In the genomic region with DNA sequence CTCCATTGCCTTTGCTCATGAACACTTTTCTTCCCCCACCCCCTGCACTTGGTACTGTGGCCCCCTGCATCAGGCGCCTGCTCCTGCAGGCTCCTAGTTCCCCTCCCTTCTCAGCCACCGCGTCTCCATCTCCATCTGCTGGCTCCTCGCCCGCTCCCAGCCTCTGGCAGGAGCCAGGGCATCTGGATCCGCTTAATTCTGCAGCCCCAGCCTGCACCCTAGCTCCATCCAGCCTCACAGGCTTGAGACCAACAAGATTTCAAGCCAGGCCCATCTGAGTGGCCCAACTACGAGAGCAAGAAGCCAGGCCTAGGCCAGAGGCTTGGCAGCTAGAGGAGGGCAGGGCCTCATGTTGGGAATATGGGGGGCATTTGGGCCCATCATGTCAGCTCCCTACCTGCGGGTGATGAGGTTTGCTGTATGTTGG, we compare ENCODE assay signal across 10 mouse cellular contexts. TPM values are rescaled to one million over a fixed set of nuclear protein-coding genes. Genes with fewer than 3 reads are reported as not detected.
DNase-seq lines count a peak whose midpoint lies in the region; ATAC-seq lines count a peak whose summit lies in the region.
"Not testable (repeated sequence)": the region's sequence is repeated elsewhere in the genome, so short reads cannot be mapped to it uniquely, and the experiment has no call there.
"Had no signal": no experiment of that assay in that cellular context is flagged by ENCODE, and none has a peak within 500 bp of the region (broad histone marks: within the 10 kb centered on the region; RNA-seq: fewer than 3 reads in every experiment).

No protein-coding gene starts in this region.

- 0 out of 2 replicates have a peak, but pooled peaks have one; percentile 5 for ATAC-seq in kidney, embryonic 15.5 days (replicated peaks; ENCODE audit: low FRiP score)
- ATAC-seq in limb, embryonic 15.5 days (ENCODE audit: insufficient number of reproducible peaks, low FRiP score, low TSS enrichment, low read depth) = peak; percentile 77
- ATAC-seq in midbrain, embryonic 14.5 days (ENCODE audit: low FRiP score, low TSS enrichment) = not testable (repeated sequence)
- ATAC-seq in stomach, embryonic 16.5 days (ENCODE audit: insufficient read depth, low FRiP score) = peak; percentile 8; the same call in 1 of the 2 replicates

- peak; percentile 47 for DNase-seq in adrenal gland, adult 2 months
- peak; percentile 73 for DNase-seq in embryo, embryonic 11 days
- peak; percentile 75 to 84 for DNase-seq in gastrocnemius, adult 8-10 months (ENCODE audit: low spot score in 2 of 2)
- DNase-seq in heart, postnatal 14 days = peak; percentile 77 to 83
- peak; percentile 42 for DNase-seq in midbrain, embryonic 14.5 days

- intact Hi-C loops in heart, postnatal 14 days (cut with DNase I) = not testable (repeated sequence)

- H3K4me1 ChIP-seq in kidney, embryonic 15.5 days = peaks cover 49% of the 10 kb centered on the region
- peaks cover 39% of the 10 kb centered on the region for H3K4me1 ChIP-seq in limb, embryonic 15.5 days
- peaks cover 19% of the 10 kb centered on the region for H3K4me1 ChIP-seq in midbrain, embryonic 14.5 days (ENCODE audit: control insufficient read depth, insufficient read depth, low read length)
- H3K4me1 ChIP-seq in stomach, embryonic 16.5 days (ENCODE audit: control insufficient read depth, insufficient read depth, low read length) = peaks cover 29% of the 10 kb centered on the region

- peaks cover 29% of the 10 kb centered on the region for H3K36me3 ChIP-seq in kidney, embryonic 15.5 days
- peaks cover 30% of the 10 kb centered on the region for H3K36me3 ChIP-seq in limb, embryonic 15.5 days
- H3K36me3 ChIP-seq in midbrain, embryonic 14.5 days (ENCODE audit: control insufficient read depth, insufficient read depth, low read length); stomach, embryonic 16.5 days (ENCODE audit: control insufficient read depth, insufficient read depth, low read length): not testable (repeated sequence)

- peak overlapping the region; percentile 35 for H3K9ac ChIP-seq in kidney, embryonic 15.5 days
- not testable (repeated sequence) for H3K9ac ChIP-seq in limb, embryonic 15.5 days
- 0 out of 2 replicates have a peak overlapping the region, but pooled peaks have one; percentile 6 for H3K9ac ChIP-seq in midbrain, embryonic 14.5 days (replicated peaks; ENCODE audit: low read length)
- peak overlapping the region; percentile 77 for H3K9ac ChIP-seq in stomach, embryonic 16.5 days (ENCODE audit: low read length)

- H3K4me3 ChIP-seq in kidney, embryonic 15.5 days (replicated peaks) = peak overlapping the region; percentile 46
- H3K4me3 ChIP-seq in limb, embryonic 15.5 days = peak overlapping the region; percentile 62
- H3K4me3 ChIP-seq in midbrain, embryonic 14.5 days (replicated peaks; ENCODE audit: low read depth, low read length) = not testable (repeated sequence)
- peak overlapping the region; percentile 58 for H3K4me3 ChIP-seq in stomach, embryonic 16.5 days (replicated peaks; ENCODE audit: low read length)

- H3K4me2 ChIP-seq in kidney, embryonic 15.5 days = peak overlapping the region; percentile 69
- H3K4me2 ChIP-seq in limb, embryonic 15.5 days = peak overlapping the region; percentile 80
- not testable (repeated sequence) for H3K4me2 ChIP-seq in midbrain, embryonic 14.5 days (ENCODE audit: low read length)
- peak overlapping the region; percentile 77 for H3K4me2 ChIP-seq in stomach, embryonic 16.5 days (ENCODE audit: low read depth, low read length)

- not testable (repeated sequence) for H3K9me3 ChIP-seq in kidney, embryonic 15.5 days (replicated peaks); limb, embryonic 15.5 days; midbrain, embryonic 14.5 days (ENCODE audit: control insufficient read depth, low read length); stomach, embryonic 16.5 days (replicated peaks; ENCODE audit: control insufficient read depth, low read length)

- WGBS in kidney, embryonic 15.5 days = 34% methylated on average over 8 of the region's 8 CpGs
- 24% methylated on average over 8 of the region's 8 CpGs for WGBS in limb, embryonic 15.5 days
- 50% methylated on average over 8 of the region's 8 CpGs for WGBS in midbrain, embryonic 14.5 days
- WGBS in stomach, embryonic 16.5 days = 32% methylated on average over 8 of the region's 8 CpGs

- peak overlapping the region; percentile 89 for H3K27ac ChIP-seq in kidney, embryonic 15.5 days
- peak overlapping the region; percentile 94 for H3K27ac ChIP-seq in limb, embryonic 15.5 days
- not testable (repeated sequence) for H3K27ac ChIP-seq in midbrain, embryonic 14.5 days (replicated peaks; ENCODE audit: low read depth, low read length)
- H3K27ac ChIP-seq in stomach, embryonic 16.5 days (ENCODE audit: low read length) = peak overlapping the region; percentile 94

- H3K27me3 ChIP-seq in kidney, embryonic 15.5 days; limb, embryonic 15.5 days; midbrain, embryonic 14.5 days (ENCODE audit: control insufficient read depth, insufficient read depth, low read length); stomach, embryonic 16.5 days (ENCODE audit: control insufficient read depth, insufficient read depth, low read length): not testable (repeated sequence)

RNA-seq across cellular contexts. Expression of a gene that starts 6.7 kb away (rescaled TPM):
- total RNA-seq in adrenal gland, adult 2 months (2021) = 10 to 100 TPM; 83.8 to 86.7 TPM
- 139 and 145 TPM in 2 replicates for polyA plus RNA-seq in adrenal gland, adult 2 months (2012; rRNA removed)
- total RNA-seq in gastrocnemius, adult 8-10 months (2022) = 1 to 10 TPM; 5.9 to 8.9 (median 6.7) TPM
- total RNA-seq in heart, postnatal 14 days (2021) = 10 to 100 TPM; 22.8 to 23.2 TPM
- 79.7 and 87.4 TPM in 2 replicates for polyA plus RNA-seq in kidney, embryonic 15.5 days (2015; fragmentation: Nextera tagmentation; extraction: Ambion mirVana)
- polyA plus RNA-seq in limb, embryonic 15.5 days (2015; fragmentation: Nextera tagmentation; extraction: Ambion mirVana) = 76.1 and 88.5 TPM in 2 replicates
- 52.7 and 55.4 TPM in 2 replicates for polyA plus RNA-seq in midbrain, embryonic 14.5 days (2014; fragmentation: Nextera tagmentation; extraction: Ambion mirVana)
- polyA plus RNA-seq in stomach, embryonic 16.5 days (2015; fragmentation: Nextera tagmentation; extraction: Ambion mirVana) = 76.9 and 88.4 TPM in 2 replicates

RNA-seq across cellular contexts. Expression of a gene that starts 7.7 kb away (rescaled TPM):
- total RNA-seq in adrenal gland, adult 2 months (2021) = 10 to 100 TPM; 42.9 to 43.3 TPM
- 113 and 117 TPM in 2 replicates for polyA plus RNA-seq in adrenal gland, adult 2 months (2012; rRNA removed)
- 10 to 100 TPM; 26.3 to 29.3 (median 27.4) TPM for total RNA-seq in gastrocnemius, adult 8-10 months (2022)
- 10 to 100 TPM; 45.6 to 52.0 TPM for total RNA-seq in heart, postnatal 14 days (2021)
- 50.7 and 52.5 TPM in 2 replicates for polyA plus RNA-seq in kidney, embryonic 15.5 days (2015; fragmentation: Nextera tagmentation; extraction: Ambion mirVana)
- 38.7 and 44.8 TPM in 2 replicates for polyA plus RNA-seq in limb, embryonic 15.5 days (2015; fragmentation: Nextera tagmentation; extraction: Ambion mirVana)
- polyA plus RNA-seq in midbrain, embryonic 14.5 days (2014; fragmentation: Nextera tagmentation; extraction: Ambion mirVana) = 38.8 and 51.5 TPM in 2 replicates
- polyA plus RNA-seq in stomach, embryonic 16.5 days (2015; fragmentation: Nextera tagmentation; extraction: Ambion mirVana) = 43.8 and 44.7 TPM in 2 replicates

RNA-seq across cellular contexts. Expression of a gene that starts 11.3 kb away (rescaled TPM):
- 10 to 100 TPM; 31.1 to 42.7 TPM for total RNA-seq in adrenal gland, adult 2 months (2021)
- polyA plus RNA-seq in adrenal gland, adult 2 months (2012; rRNA removed) = 74.2 and 96.3 TPM in 2 replicates
- total RNA-seq in gastrocnemius, adult 8-10 months (2022) = 10 to 100 TPM; 15.0 to 21.0 (median 18.9) TPM
- 10 to 100 TPM; 17.2 to 19.3 TPM for total RNA-seq in heart, postnatal 14 days (2021)
- 36.5 and 42.4 TPM in 2 replicates for polyA plus RNA-seq in kidney, embryonic 15.5 days (2015; fragmentation: Nextera tagmentation; extraction: Ambion mirVana)
- polyA plus RNA-seq in limb, embryonic 15.5 days (2015; fragmentation: Nextera tagmentation; extraction: Ambion mirVana) = 35.4 and 42.1 TPM in 2 replicates
- polyA plus RNA-seq in midbrain, embryonic 14.5 days (2014; fragmentation: Nextera tagmentation; extraction: Ambion mirVana) = 241 and 335 TPM in 2 replicates
- 29.9 and 33.6 TPM in 2 replicates for polyA plus RNA-seq in stomach, embryonic 16.5 days (2015; fragmentation: Nextera tagmentation; extraction: Ambion mirVana)

RNA-seq across cellular contexts. Expression of a gene that starts 31.8 kb away (rescaled TPM):
- not detected for total RNA-seq in adrenal gland, adult 2 months (2021)
- not detected in 2 replicates for polyA plus RNA-seq in adrenal gland, adult 2 months (2012; rRNA removed)
- total RNA-seq in gastrocnemius, adult 8-10 months (2022) = not detected
- not detected for total RNA-seq in heart, postnatal 14 days (2021)
- 0.12 and 0.17 TPM in 2 replicates for polyA plus RNA-seq in kidney, embryonic 15.5 days (2015; fragmentation: Nextera tagmentation; extraction: Ambion mirVana)
- not detected in 2 replicates for polyA plus RNA-seq in limb, embryonic 15.5 days (2015; fragmentation: Nextera tagmentation; extraction: Ambion mirVana)
- polyA plus RNA-seq in midbrain, embryonic 14.5 days (2014; fragmentation: Nextera tagmentation; extraction: Ambion mirVana) = 0.47 and 0.70 TPM in 2 replicates
- not detected in 2 replicates for polyA plus RNA-seq in stomach, embryonic 16.5 days (2015; fragmentation: Nextera tagmentation; extraction: Ambion mirVana)
- polyA plus RNA-seq: CD4-positive, CD25-positive, alpha-beta regulatory T cell, adult 4 months; liver, embryonic 15.5 days had no signal

RNA-seq across cellular contexts. Expression of a gene that starts 39.7 kb away (rescaled TPM):
- 100 to 1,000 TPM; 105 to 128 TPM for total RNA-seq in adrenal gland, adult 2 months (2021)
- 51.7 and 60.7 TPM in 2 replicates for polyA plus RNA-seq in adrenal gland, adult 2 months (2012; rRNA removed)
- total RNA-seq in gastrocnemius, adult 8-10 months (2022) = 10 to 100 TPM; 39.1 to 50.9 (median 40.7) TPM
- total RNA-seq in heart, postnatal 14 days (2021) = 10 to 100 TPM; 83.6 to 87.8 TPM
- 128 and 132 TPM in 2 replicates for polyA plus RNA-seq in kidney, embryonic 15.5 days (2015; fragmentation: Nextera tagmentation; extraction: Ambion mirVana)
- 113 and 123 TPM in 2 replicates for polyA plus RNA-seq in limb, embryonic 15.5 days (2015; fragmentation: Nextera tagmentation; extraction: Ambion mirVana)
- polyA plus RNA-seq in midbrain, embryonic 14.5 days (2014; fragmentation: Nextera tagmentation; extraction: Ambion mirVana) = 249 and 299 TPM in 2 replicates
- 132 TPM in 2 replicates for polyA plus RNA-seq in stomach, embryonic 16.5 days (2015; fragmentation: Nextera tagmentation; extraction: Ambion mirVana)
